Mouse (Mus musculus) ES-Bruce4 (cell line): ENCODE measurements around the gene Nanos3.

Experiments used
- EP300 ChIP-seq: IDR thresholded peaks from 2 replicates; pipeline ENCODE4 v1.6.1; 2011; ENCODE audit warnings: low read depth, low read length; ENCODE audit not compliant: insufficient read depth
- POLR2A ChIP-seq: IDR thresholded peaks from one replicate; pipeline ENCODE4 v1.8.1; 2011; ENCODE audit warnings: low read length; ENCODE audit not compliant: insufficient read depth

DNA sequence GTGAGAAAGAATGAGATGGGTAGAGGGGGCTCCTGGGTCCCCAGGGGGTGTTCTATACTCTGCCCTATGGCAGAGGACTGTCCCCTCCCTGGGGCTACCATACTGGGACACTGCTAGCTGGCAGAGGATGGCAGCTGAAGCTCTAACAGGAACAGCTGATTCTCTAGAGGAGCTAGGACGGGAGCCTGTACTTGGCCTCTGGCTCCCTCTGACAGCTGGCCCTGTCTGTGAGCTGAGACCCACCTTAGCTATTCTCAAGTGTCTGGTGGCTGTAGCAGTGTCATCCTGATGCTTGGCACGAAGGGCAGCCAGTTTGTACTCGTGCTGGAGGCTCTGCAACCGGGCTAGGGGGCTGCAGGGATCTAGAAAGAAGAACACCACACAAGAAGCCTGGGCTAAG, 44.2 kb downstream of the Nanos3 start:
- TF ChIP-seq POLR2A = no peak
- TF ChIP-seq EP300 = no peak
